Mouse (Mus musculus) cerebellum, adult 2 months (tissue): ENCODE data around the gene 1700029F12Rik. TPM values are rescaled to one million over a fixed set of nuclear protein-coding genes. Genes with fewer than 3 reads are reported as not detected.

Experiments used
- DNase-seq, 2 experiments: peaks; one replicate each; pipeline ENCODE4 v3.0.0; 2021
- H3K27ac ChIP-seq: fragments of 200-500 bp; 2 replicates; pipeline ENCODE4 v1.5.1; 2012; ENCODE audit warnings: low read length, control low read depth, inconsistent platforms; ENCODE audit not compliant: insufficient read depth
- H3K27me3 ChIP-seq: fragments of 200-500 bp; 2 replicates; pipeline ENCODE4 v1.6.1; 2012; ENCODE audit warnings: inconsistent platforms, mild to moderate bottlenecking, low read length, moderate library complexity; ENCODE audit not compliant: control insufficient read depth, insufficient read depth
- H3K4me1 ChIP-seq: fragments of 200-500 bp; 2 replicates; pipeline ENCODE4 v1.6.1; 2011; ENCODE audit warnings: low read length; ENCODE audit not compliant: control insufficient read depth, insufficient read depth
- H3K4me3 ChIP-seq: fragments of 200-500 bp; replicated peaks from 2 replicates; pipeline ENCODE3; 2011; ENCODE audit warnings: mild to moderate bottlenecking, low read depth, low read length, control low read depth; ENCODE audit not compliant: insufficient read depth
- CTCF ChIP-seq: fragments of 200-500 bp; IDR thresholded peaks from 2 replicates; pipeline ENCODE4 v1.5.1; 2011; ENCODE audit warnings: low read depth, mild to moderate bottlenecking, control low read depth, low read length, moderate library complexity, borderline replicate concordance; ENCODE audit not compliant: insufficient read depth
- POLR2A ChIP-seq: fragments of 200-500 bp; IDR thresholded peaks from 2 replicates; pipeline ENCODE4 v1.6.1; 2011; ENCODE audit warnings: low read length, control low read depth, borderline replicate concordance; ENCODE audit not compliant: insufficient read depth
- WGBS: fragments of 180-500 bp; shearing (Covaris S2); methylation state at CpG from one replicate; pipeline ENCODE4 v1.1.7; 2018; 5-methylcytosine and 5-hydroxymethylcytosine counted together
- polyA plus RNA-seq: library from polyadenylated mRNA; depleted of rRNA; stranded (reverse); fragments of >200 nt; gene quantifications from 2 replicates; pipeline ENCODE4 v1.2.3, GENCODE M21; 2012; rRNA removed

The 1700029F12Rik gene
- polyA plus RNA-seq, 1 experiment = not detected

DNA sequence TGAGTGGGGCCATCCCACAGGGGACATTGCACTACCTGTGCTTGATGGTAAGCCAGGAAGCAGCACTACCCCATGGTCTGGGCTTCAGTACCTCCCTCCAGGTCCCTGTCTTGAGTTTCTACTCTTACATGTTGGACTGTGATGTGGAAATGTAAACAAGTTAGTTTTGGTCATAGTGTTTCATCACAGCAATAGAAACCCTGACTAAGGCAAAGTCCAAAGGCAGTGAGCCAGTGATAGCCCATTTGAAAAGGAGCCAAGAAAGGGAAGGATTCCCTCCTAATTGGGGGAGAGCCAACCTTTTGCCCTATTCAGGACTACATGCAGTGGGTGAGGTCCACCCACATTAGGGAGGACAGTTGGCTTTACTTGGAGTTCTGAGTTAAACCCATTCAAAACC, 53.6 kb downstream of the 1700029F12Rik start:
- H3K4me1 ChIP-seq = no peaks in the 10 kb centered on the region
- H3K27me3 ChIP-seq = no peaks in the 10 kb centered on the region; the same call in 1 of the 2 replicates
- no peak for DNase-seq
- no peak overlapping the region for H3K27ac ChIP-seq
- no peak for TF ChIP-seq POLR2A
- H3K4me3 ChIP-seq = no peak overlapping the region

DNA sequence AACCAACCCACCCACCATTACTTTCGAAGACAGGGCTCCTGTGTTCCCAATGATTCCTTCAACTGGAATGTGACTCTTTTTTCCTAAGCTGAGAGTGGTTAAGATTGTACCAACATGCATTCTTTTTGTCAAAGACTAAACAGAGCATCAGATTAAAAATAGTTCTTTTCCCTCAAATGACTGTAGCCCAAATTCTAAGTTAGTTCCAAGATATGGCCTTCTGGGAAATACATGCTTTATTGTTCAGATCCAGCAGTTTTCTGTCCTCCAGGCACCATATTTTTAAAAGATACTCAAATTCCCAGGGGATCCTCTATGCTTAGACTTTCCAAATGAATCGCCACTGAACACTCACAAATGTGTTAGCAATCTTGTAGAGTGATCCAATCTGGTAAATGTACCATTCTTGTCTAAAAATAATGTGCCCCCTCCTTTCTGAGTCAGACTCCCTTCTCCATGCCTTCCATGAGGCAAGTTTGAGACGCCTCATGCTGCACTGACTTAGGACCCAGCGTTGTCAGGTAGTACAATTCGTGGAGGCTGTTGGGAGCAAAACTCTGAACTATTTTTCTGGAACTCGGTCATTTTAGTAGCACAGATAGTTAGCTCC, 57.1 kb downstream of the 1700029F12Rik start:
- Histone ChIP-seq H3K4me1 (no peaks in the 10 kb centered on the region), H3K27me3 (no peaks in the 10 kb centered on the region), H3K27ac (no peak overlapping the region), H3K4me3 (no peak overlapping the region)
- no peak for DNase-seq
- 86% methylated on average over 6 of the region's 6 CpGs for WGBS
- TF ChIP-seq CTCF (no peak), POLR2A (no peak)

DNA sequence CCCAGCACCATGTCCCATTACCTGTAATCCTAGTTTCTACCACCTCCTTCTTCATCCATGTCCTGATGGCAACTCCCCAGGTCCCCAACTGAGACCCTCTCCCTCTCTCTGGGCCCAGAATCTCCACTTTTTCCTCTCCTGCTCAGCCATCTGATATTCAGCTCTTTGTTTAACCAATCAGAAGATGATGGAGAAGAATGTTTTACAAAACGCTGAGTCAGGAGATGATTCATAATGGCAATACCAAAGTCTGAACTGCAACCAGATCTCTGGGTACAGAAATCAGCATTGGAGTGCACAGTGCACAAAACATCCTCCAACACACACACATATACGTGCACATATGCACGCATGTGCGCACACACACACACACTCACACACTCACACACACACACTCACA, 60.8 kb downstream of the 1700029F12Rik start:
- DNase-seq = no peak
- no peak overlapping the region for H3K27ac ChIP-seq
- H3K27me3 ChIP-seq = no peaks in the 10 kb centered on the region
- no peak for TF ChIP-seq POLR2A
- no peak for TF ChIP-seq CTCF
- 95% methylated on average over 4 of the region's 4 CpGs for WGBS
- no peak overlapping the region for H3K4me3 ChIP-seq
- H3K4me1 ChIP-seq = no peaks in the 10 kb centered on the region

Other genes starting within 250 kb of the 1700029F12Rik start
- 1.1 and 1.9 TPM in 2 replicates for gene Gcnt4, start 109.7 kb downstream of the 1700029F12Rik start, polyA plus RNA-seq
- gene Fam169a, start 32.9 kb upstream of the 1700029F12Rik start, polyA plus RNA-seq = 11.0 and 11.9 TPM in 2 replicates
- gene Gm6169, start 64.9 kb upstream of the 1700029F12Rik start, polyA plus RNA-seq = 0.31 TPM in 1 of 2 replicates, not detected in the other
- gene Gfm2, start 103.6 kb upstream of the 1700029F12Rik start, polyA plus RNA-seq = 34.1 and 36.2 TPM in 2 replicates
- 37.8 and 44.9 TPM in 2 replicates for gene Nsa2, start 103.6 kb upstream of the 1700029F12Rik start, polyA plus RNA-seq
- gene Hexb, start 164.0 kb upstream of the 1700029F12Rik start, polyA plus RNA-seq = 61.0 and 62.9 TPM in 2 replicates
- gene Enc1, start 206.7 kb upstream of the 1700029F12Rik start, polyA plus RNA-seq = 16.7 and 20.2 TPM in 2 replicates